Mouse (Mus musculus) inflammation-experienced regulatory T-cells, adult 6 months (primary cell): ENCODE data around the gene Gngt2. TPM values are rescaled to one million over a fixed set of nuclear protein-coding genes. Genes with fewer than 3 reads are reported as not detected.

Experiments used
- polyA plus RNA-seq, 3 experiments: library from polyadenylated mRNA; unstranded; fragments of 100-300 nt; shearing (Covaris generic); gene quantifications; one replicate each; pipeline ENCODE4 v1.2.1; 2017

Gngt2 gene
- polyA plus RNA-seq, 3 experiments from 2014 or later, result 35.4 to 54.7 (median 53.1) TPM

Other genes starting within 250 kb of the Gngt2 start
- not detected for gene Ngfr, start 249.5 kb upstream of the Gngt2 start, polyA plus RNA-seq
- 100 to 1,000 TPM; 114 to 161 (median 126) TPM for gene Phb, start 170.3 kb upstream of the Gngt2 start, polyA plus RNA-seq
- gene Zfp652, start 124.5 kb upstream of the Gngt2 start, polyA plus RNA-seq, result 10 to 100 TPM in 2 of 3 experiments, 1 to 10 TPM in 1; 5.3 to 13.4 (median 11.7) TPM
- 1 to 10 TPM; 2.7 to 6.6 (median 6.6) TPM for gene B130006D01Rik, start 113.6 kb upstream of the Gngt2 start, polyA plus RNA-seq
- gene Phospho1, start 12.7 kb upstream of the Gngt2 start, polyA plus RNA-seq, result not detected
- gene Abi3, start 5.3 kb downstream of the Gngt2 start, polyA plus RNA-seq, result 100 to 1,000 TPM in 1 of 3 experiments, 10 to 100 TPM in 2; 38.9 to 105 (median 50.8) TPM
- gene B4galnt2, start 77.7 kb downstream of the Gngt2 start, polyA plus RNA-seq, result under 1 TPM in 2 of 3 experiments, not detected in 1; 0.35 to 0.38 TPM
- not detected for gene Igf2bp1, start 168.7 kb downstream of the Gngt2 start, polyA plus RNA-seq
- gene Gip, start 187.3 kb downstream of the Gngt2 start, polyA plus RNA-seq, result not detected
- 10 to 100 TPM; 37.7 to 51.2 (median 42.6) TPM for gene Snf8, start 197.7 kb downstream of the Gngt2 start, polyA plus RNA-seq
- gene Ube2z, start 228.2 kb downstream of the Gngt2 start, polyA plus RNA-seq, result 10 to 100 TPM in 2 of 3 experiments, 1 to 10 TPM in 1; 9.6 to 13.1 (median 10.4) TPM
- gene Atp5g1, start 238.5 kb downstream of the Gngt2 start, polyA plus RNA-seq, result 100 to 1,000 TPM; 336 to 391 (median 363) TPM